Mouse (Mus musculus) cerebellum, adult 9-10 months (tissue): ENCODE data around the gene Chst13.

Source experiments
- DNase-seq: peaks from one replicate; pipeline ENCODE4 v3.0.0; 2022

The Chst13 gene

DNA sequence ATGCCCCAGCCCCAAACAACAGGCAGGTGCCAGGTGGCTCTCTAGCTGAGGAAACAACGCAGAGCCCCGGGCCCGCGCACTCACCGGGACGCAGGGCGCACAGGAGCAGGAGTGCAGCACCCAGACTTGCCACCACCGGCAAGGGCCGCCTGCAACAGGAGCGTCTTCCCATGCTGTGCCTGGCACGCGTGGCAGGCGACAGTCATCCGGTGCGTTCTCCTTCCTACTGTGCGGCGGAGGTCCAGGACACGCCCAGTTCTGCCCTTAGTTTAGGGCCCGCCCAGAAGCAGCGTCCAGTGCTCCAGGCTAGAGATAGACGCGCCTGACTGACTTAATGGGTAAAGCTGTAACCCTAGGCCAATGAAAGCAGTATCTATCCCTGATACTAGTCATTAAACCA, at the start of gene Chst13:
TSS of gene Chst13 (minus strand) at position 195 of the 400 bp plus-strand sequence.
- DNase-seq: no peak

DNA sequence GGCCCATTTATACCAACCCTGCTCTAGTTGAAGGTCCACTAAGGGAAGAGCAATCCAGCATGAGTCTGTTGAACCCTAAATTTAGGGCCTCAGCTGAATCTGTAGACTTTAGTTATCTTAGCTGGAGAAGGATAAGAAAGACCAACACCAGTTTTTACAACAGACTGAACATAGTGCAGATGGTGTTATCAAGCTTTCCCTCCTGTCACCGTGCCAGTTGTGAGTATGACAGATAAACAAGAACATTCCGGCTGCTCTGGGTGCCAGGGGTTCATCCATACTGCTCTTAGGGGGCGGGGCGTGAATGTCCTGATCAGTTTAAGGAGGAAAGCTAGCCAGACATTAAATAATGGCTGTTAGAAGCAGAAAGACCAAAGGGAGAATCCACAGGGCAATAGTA, 49.7 kb upstream of the Chst13 start:
- DNase-seq: no peak

DNA sequence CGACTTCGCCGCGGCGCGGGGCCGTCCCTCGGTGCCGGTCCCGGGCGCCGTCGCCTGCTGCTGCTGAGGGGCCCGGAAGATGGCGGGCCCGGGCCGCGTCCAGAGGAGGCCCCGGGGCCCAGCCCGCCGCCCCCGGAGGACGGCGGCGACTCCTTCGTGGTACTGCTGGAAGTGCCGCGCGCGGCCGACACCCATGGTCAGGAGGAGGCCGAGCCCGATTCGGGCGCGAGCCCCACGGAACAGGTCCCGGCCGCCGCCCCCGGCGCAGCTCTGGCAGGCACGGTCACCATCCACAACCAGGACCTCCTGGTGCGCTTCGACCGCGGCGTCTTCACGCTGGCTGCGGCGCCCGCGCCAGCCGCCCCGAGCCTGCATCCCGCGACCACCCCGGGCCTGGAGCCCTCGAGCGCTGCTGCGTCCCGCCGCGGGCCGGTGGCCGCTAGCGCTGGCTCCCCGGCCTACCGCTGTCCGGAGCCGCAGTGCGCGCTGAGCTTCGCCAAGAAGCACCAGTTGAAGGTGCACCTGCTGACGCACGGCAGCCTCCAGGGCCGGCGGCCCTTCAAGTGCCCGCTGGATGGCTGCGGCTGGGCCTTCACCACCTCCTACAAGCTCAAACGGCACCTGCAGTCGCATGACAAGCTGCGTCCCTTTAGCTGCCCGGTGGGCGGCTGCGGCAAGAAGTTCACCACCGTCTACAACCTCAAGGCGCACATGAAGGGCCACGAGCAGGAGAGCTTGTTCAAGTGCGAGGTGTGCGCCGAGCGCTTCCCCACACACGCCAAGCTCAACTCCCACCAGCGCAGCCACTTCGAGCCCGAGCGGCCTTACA, 45.0 kb upstream of the Chst13 start:
- peak; percentile 49 for DNase-seq

DNA sequence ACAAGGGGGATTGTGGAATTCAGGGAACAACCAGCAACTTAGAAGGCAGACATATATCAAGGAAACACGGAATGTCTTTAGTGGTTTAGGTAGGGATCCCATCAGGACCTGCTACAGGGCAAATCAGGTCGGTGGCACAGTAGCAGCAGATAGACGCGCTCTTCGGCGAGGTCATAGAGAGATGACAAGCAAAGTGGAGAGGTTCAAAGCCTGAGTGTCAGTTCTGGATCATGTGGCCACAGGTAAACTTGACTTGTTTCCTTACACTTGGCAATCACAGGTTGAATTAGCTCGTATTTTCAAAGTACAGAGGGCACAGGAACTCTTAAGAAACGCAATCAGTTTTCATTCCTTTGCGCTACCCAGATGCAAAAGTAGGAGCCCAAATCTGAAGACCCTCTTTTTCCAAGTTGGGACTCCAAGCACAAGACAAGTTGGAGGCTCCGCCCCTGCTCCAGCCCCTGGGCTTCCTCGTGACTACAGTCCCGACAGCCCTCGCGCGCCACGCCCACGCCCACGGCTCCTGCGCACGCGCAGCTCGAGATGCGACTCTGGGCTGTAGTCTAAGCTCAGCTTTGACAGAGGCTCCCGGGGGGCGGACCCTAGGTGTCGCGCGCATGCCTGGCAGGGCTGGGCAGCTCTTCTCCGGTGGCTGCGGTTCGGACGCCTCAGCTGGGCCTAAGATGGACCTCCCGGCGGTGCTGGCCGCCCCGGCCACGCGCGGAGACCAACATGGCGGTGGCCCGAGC, 44.2 kb upstream of the Chst13 start, which contains the start of gene Zxdc:
TSS of gene Zxdc (plus strand) at position 517 of the 749 bp plus-strand sequence.
- peak; percentile 99 for DNase-seq

DNA sequence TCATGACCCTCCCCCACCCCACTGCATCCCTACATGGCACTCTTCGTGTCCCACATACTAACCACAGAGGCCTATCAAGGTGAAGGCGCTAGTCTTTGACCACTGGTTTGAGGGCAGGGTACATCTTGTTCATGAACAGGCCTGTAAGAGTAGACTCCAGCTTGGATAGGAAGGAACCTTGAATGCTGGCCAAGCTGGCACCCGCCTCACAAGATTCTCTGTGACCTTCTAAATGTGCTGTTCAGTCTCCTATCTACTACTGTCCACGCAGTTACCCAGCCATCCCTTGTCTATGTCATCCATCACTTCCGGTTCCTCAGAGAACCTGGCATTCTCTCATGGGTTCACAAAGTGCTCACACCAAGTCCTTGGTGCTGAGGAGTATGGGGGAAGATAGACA, 38.3 kb upstream of the Chst13 start:
- DNase-seq: no peak

DNA sequence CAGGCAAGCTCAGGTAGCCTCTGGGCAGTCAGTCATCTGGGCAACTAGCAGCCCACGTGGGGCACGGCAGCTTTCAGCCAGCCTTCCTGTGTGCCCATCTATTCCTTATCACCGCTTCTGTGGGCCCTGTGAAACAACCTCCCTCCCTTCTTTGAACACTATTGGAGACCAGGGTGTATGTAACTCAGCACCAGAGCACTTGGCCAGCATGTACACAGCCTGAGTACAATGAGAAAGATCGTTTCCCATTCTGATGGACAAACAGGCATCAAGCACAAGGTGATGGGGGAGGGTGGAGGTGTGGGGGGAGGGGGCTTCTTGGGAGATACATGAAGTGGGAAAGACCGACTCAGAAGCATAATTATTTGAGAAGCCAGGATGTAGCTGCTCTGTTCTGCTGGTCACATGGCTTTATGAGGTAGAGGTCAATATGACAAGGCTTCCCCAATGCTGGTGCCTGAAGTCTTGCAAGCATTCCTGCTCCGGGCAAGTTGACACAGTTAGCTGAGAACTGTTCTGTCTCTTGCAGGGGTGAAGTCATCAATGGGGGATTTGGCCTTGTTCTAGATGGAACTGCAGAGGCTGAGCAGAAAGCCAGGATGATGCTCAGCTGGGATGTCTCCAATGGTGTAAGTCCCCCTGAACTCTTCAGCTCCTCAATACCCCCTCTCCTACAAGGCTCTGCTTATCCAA, 36.1 kb upstream of the Chst13 start:
- DNase-seq: no peak

DNA sequence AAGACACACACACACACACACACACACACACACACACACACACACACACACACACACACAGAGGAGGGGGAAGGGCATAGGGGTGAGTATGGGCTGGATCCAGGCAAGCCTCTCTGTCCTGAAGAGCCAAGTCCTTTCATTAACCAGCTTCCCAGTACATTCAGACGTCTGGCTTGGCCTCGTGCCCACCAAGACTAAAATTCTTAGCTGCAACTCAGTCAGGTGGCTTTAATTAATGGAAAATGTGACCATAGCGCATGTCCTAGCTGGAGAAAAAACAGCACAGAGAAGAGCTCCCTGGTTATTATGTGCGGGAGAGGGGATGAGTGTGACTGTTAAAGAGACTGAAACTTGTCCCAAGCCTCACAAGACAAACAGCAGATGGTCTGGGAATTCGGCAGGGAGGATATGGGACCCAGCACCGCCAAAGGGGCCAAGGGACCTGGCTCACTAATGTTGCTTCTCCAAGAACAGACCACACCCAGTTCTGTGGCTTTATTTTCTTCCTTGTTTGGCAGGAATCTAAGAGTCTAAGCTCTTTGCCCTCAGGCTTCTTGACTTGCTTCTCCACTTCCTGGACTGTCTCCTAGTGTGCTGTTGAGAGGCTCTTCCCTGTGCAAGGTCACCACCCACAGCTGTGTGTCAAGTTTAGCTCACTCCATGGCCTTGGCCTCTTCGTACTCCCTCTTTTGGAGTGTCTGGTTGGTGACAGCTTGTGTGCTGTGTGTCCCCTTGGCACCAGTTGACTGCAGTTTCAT, 35.2 kb upstream of the Chst13 start:
- DNase-seq: no peak

DNA sequence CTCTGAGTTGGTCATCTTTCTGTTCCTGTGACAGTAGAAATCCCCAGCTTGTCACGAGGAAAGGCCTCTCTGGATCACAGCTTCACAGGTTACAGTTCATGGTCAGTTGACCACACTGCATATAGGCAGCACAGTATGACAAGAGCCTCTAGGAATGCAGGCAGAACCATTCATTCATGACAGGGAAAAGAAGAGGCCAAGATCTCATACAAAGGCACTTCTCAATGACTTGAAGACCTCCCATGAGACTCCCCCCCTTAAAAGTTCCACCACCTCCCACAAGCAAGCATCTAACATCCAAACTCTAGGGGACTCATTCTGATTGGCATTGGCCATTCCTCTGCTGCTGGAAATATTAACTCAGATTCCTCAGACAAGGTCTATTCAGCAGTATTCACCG, 34.5 kb upstream of the Chst13 start:
- DNase-seq: no peak

DNA sequence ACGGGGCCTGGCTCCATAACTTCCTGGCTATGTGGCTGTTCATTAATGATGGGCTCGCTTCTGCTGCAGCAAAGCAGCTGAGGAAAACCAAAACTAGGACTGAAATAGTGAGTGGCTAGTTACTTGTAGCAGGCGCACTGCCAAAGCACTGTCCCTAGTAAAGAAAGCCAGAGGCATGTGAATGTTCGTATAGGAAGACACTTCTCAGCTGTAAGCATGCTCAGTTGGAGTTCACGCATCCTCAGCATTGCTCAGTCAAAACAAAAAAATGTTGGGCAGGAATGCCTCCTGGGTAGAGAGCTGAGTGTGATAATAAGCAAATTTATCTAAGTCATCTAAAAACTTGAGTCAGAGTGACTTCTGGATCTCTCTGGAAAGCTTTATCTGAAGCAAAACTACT, 33.2 kb upstream of the Chst13 start:
- DNase-seq: no peak

DNA sequence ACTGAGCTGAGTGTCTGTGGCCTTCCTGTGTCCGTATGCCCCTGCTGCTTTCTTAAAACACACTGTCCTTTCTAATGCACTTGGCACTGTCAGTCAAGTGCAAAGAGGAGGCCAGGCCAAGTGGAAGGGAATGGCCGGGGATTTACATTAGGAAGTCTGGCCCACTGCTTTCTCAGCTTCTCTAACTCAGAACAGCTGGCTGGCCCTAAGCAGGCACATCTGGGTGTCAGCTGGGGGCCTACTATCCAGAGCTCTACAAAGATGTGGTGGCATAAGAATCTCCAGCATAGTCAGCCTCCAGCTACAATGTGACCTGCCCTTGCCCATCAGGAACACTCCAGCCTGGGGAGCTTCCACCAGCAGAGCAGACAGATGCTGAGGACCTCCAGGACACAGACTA, 25.0 kb upstream of the Chst13 start:
- no peak for DNase-seq

DNA sequence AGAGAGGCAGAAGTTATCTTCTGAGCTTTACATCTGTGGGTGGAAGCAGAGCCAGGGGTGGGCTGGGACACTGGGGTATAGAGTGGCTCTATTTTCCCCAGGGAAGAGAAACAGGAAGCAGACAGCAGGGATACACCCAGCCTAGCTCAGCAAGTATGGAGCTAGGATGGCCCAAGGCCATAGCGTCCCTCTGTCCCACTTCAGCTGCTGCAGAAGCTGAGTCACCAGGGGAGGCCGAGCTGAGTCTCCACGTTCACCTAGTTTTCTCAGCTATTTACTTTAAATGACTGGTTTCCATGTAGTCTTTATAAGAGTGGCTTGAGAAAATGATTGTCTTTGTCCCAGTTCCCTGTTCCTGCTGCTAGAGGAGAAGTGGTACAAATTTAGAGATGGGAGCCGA, 23.5 kb upstream of the Chst13 start:
- no peak for DNase-seq

DNA sequence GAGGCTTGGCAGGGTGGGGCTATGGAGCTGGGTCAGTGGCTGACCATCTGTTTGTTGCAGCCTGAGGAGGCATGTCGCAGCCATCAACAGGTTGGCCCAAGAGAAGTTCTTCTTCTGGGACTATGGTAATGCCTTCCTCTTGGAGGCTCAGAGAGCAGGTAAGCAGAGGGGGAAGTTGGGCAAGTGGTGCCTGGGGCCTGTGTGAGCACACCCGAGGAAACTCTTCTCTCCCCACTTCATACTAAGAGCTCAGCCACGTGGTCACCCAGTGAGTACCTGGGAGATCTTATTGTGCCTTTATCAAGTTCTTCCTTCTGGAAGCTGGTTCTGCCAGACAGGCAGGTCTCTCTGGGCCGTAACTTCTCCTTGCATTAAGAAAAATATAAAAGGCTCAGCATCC, 22.2 kb upstream of the Chst13 start:
- DNase-seq: no peak

DNA sequence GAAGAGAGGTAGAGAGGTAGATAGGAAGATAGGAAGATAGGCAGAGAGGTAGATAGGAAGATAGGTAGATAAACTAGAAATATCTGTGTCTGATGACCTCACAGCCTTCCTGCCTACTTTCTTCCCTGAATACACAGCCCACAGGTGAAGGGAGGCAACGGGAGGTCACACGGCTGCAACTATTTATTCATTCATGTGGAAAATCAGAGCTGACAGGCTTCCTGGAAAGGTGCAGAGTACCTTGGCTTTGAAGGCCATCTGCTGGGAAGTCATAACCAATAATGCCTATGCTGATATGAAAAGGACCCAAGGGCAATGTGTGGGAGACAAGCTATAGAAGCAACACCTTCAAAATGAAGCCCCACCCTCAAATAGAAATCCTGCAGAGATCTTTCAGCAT, 17.4 kb upstream of the Chst13 start:
- peak; percentile 75 for DNase-seq

DNA sequence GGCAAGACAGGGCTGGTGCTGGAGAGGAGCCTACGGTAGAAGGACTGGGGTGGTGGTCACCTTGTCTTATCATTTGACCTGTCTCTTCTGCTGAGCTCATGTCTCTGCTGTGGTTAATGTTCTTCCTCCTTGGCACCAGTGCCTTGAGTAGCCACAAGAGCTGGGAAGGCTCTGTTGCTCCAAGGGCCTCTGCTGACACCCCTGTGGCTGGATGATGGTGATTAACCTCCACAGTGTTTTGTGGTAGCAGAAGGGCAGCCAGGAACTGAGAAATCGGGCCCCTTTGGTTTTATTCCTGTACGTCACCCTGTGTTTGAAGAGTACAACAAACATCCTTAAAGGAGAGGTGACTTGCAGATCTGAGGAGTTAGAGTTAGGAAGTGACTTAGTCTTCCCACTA, 9.3 kb upstream of the Chst13 start:
- DNase-seq: no peak

DNA sequence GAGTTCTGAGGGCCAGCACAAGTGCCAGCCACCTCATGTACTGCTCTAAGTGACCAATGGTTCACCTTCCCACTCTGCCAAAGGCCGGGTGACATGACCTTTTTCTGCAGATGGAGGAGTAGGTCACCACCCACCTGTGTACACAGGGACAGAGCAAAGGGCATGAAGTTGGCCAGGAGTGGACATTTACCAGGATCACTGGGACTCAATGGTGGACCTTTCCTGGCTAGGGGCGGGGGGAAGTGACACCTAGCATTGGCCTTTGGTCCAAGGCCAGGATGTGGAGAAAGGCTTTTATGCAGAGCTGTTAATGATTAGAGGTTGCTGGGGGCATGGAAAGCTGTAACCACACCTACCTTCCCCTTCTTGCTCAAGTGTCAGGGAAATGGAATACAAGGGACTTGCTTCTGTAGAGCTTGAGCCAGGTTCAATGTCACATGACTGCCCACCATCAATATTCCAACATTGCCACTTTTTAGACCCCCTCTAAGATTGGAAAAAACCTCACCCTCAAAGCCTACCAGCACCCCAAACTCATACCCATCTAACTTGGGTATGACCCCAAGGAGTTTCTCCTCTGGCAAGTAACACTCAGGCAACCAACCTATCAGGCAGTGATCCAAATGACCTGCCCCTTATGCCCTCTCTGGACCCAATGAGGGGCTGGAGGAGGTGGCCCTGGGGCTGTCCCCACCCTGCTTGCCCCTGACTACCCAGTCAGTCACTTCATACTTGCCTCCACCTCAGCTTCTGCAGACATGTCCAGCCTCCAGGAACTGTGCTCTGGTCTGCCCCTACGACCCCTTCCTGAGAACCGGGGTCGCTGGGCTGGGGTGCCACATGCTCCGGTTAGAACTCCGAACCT, 7.8 kb upstream of the Chst13 start, which contains the start of gene Uroc1:
TSS of gene Uroc1 (plus strand) at position 724 of the 865 bp plus-strand sequence.
- DNase-seq: no peak

DNA sequence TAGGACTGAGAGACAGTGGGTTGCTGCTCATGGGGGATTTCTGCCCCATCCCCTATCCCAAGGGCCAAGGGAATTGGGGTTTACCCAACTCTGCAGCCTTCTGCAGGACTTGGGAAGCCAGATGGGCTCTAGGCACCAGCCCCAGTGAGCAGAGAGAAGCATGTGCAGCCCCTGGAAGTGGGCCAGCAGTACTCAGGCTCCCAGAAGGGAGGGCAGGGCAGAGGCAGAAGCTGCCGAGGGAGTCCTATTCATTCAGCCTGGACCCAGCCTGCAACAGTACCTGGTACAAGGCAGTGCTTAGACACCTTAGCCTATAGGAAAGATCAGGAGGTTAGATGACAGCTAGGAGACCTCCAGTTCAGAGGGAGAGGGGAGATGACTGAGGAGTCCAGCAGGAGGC, 5.0 kb upstream of the Chst13 start:
- peak; percentile 83 for DNase-seq

DNA sequence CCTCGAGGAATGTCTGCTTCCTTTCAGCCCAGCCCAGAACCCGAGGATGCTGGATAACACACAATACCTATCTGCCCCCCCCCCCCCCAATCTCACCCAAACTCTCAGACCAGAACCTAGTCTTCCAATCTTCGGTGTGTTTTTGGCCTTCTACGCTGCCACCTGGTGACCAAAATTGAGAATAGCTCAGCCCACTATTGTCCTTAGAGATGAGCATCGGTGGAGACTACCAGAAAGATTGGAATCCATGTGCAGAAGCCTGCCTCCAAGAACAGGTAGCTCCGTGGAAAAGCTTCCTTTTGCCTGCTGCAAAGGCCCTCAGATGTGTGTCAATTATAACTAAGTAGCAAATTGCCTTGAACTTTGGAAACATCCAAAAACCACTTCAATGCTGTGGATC, 2.7 kb upstream of the Chst13 start:
- DNase-seq: no peak

DNA sequence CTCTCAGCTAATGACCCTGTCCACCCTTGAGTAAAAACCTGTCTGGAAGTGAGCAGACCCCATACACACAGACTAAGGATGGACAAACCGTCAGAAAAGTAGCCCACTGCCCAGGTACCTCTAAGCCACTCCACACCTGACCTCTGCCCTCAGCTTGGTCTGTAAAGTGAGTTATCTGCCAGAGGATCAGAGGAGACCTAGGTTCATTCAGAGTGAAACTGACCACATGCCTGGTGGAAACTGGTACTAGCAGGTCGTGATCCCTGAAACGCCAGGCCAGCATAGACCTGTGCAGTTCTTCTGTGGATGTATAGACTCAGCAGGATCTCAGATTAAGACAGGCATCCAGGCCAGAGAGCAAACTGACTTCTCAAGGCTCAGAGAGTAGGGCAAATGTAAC, 522 bp downstream of the Chst13 start:
- no peak for DNase-seq

DNA sequence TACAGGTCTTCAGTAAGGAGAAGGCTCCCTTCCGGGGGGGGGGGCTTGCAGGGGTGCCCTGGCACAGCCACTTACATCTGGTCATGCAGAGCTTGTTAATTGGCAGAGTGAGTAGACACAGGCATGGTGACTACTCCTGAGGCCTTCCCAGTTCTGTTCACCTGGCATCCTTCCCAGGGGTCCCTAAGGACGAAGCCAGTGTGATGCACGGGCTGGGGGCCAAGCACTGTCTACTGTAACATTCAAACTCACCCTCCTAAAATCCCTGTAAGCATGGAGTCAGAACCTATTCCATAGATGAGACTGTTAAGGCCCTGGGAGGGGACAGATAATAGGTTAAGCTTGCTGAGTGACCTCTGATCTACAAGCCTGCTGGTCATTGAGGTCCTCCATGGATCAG, 959 bp downstream of the Chst13 start:
- DNase-seq: no peak

DNA sequence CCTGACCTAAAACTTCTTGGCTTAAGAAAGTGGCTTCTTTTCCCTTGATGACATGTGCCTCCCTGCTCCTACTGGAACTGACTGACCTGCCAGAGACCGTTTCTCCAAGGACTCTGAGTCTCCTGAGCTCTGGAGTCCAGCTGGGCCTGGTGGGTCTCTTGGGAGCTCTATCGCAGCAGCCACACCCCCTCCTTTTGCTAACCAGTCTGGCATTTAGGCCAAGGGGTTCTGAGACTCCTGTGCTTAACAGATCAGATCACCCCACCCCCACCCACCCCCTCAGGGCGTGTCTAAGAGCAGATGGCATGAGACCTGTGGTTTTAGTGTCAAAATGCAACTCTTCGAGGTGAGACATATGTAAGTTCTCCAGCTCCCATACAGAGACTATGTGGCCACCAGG, 3.2 kb downstream of the Chst13 start:
- DNase-seq: no peak

DNA sequence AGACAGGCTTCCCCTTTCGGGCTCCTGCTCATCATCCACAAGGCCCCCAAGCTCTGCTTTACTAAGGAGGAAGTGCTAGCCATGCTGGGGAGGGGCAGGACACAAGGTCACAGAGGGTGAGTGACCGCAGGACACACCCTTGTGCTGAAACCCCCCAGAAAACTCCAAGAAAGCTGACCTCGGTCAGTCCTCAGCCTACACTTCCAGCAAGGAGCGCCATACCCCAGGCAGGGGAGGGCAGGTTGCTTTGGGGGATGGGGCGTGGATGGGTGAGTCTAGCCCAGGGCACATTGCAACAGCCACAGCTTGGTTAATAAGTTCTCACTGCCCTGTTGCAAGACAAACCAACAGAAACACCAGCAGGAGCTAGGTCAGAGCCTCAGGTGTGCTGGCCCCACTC, 4.6 kb downstream of the Chst13 start:
- DNase-seq: no peak
